Mouse (Mus musculus): ENCODE results near the gene Rnf24. TPM values are rescaled to one million over a fixed set of nuclear protein-coding genes. Genes with fewer than 3 reads are reported as not detected.

Rnf24 gene
- polyA plus RNA-seq, 1 experiment from 2014 or later: 1.1 TPM

DNA sequence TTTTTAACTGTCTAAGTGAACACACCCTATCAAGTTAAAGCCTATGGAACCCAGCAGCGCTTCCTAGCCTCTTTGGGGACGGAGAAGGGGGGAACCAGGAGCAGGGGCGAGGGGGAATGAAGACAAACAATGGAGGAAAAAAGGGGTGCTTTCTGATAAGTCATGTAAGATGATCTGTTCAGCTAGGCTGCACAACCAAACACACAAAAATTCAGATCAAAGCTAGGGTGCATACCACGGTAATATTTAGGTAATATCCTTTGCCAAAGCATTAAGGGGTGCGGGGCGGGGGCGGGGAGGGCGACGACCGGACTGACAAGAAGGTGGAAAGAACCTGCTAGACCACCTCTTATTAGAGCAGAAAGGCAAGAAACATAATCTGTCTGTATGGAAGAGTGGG lies 1.2 kb downstream of the Rnf24 start:
- WGBS: 29% methylated on average over 10 of the region's 10 CpGs
- 0 out of 2 replicates have a peak overlapping the region, but pooled peaks have one; percentile 79 for H3K9ac ChIP-seq (ENCODE audit: low read depth, low read length)
- ATAC-seq: no peak

DNA sequence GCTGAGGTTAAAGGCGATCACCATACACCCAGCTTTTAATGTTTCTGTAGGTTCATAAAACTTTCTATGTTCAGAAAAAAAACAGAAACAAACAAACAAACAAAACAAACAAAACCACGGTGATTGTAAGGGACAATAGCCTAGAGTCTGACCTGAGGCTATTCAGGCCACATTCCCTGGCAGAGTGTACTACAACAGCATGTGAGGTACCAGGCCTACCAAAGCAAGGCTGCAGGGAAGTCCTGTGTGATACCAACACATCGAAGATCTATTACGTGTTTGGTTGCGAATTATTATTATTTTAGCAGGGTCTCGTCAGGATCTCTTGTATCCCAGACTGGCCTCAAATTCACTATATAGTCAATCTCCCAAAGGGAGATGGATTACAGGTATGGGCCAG lies 2.4 kb downstream of the Rnf24 start:
- Histone ChIP-seq H3K36me3 (ENCODE audit: control insufficient read depth, insufficient read depth) (no peaks in the 10 kb centered on the region), H3K4me3 (ENCODE audit: low read depth, low read length) (no peak overlapping the region), H3K9me3 (ENCODE audit: control insufficient read depth) (no peaks in the 10 kb centered on the region), H3K27ac (ENCODE audit: low read depth, low read length) (no peak overlapping the region), H3K27me3 (replicated peaks; ENCODE audit: control insufficient read depth, insufficient read depth, low read length) (no peaks in the 10 kb centered on the region), H3K4me1 (replicated peaks; ENCODE audit: control insufficient read depth, insufficient read depth, low read length) (peaks cover 3% of the 10 kb centered on the region; the same call in 1 of the 2 replicates), H3K9ac (ENCODE audit: low read depth, low read length) (no peak overlapping the region), H3K4me2 (replicated peaks; ENCODE audit: low read depth) (no peak overlapping the region)
- TF ChIP-seq CTCF (IDR thresholded peaks at IDR 0.05; ENCODE audit: low read depth): no peak
- WGBS: 84% methylated on average over 6 of the region's 6 CpGs
- ATAC-seq: no peak

More for the DNA sequence above, 1.2 kb downstream of the Rnf24 start:
- Histone ChIP-seq H3K27me3 (replicated peaks; ENCODE audit: control insufficient read depth, insufficient read depth, low read length) (no peaks in the 10 kb centered on the region), H3K4me1 (replicated peaks; ENCODE audit: control insufficient read depth, insufficient read depth, low read length) (peaks cover 3% of the 10 kb centered on the region; the same call in 1 of the 2 replicates), H3K4me3 (ENCODE audit: low read depth, low read length) (peak overlapping the region; percentile 73), H3K27ac (ENCODE audit: low read depth, low read length) (no peak overlapping the region), H3K4me2 (replicated peaks; ENCODE audit: low read depth) (peak overlapping the region; percentile 94), H3K9me3 (ENCODE audit: control insufficient read depth) (no peaks in the 10 kb centered on the region), H3K36me3 (ENCODE audit: control insufficient read depth, insufficient read depth) (no peaks in the 10 kb centered on the region)
- TF ChIP-seq CTCF (IDR thresholded peaks at IDR 0.05; ENCODE audit: low read depth): no peak

- WGBS: 39% methylated on average over 3 of the region's 3 CpGs
- TF ChIP-seq CTCF (IDR thresholded peaks at IDR 0.05; ENCODE audit: low read depth): no peak
- Histone ChIP-seq H3K9me3 (ENCODE audit: control insufficient read depth) (no peaks in the 10 kb centered on the region), H3K27ac (ENCODE audit: low read depth, low read length) (no peak overlapping the region), H3K36me3 (ENCODE audit: control insufficient read depth, insufficient read depth) (no peaks in the 10 kb centered on the region), H3K4me3 (ENCODE audit: low read depth, low read length) (no peak overlapping the region), H3K4me2 (replicated peaks; ENCODE audit: low read depth) (no peak overlapping the region), H3K4me1 (replicated peaks; ENCODE audit: control insufficient read depth, insufficient read depth, low read length) (no peaks in the 10 kb centered on the region), H3K9ac (ENCODE audit: low read depth, low read length) (no peak overlapping the region), H3K27me3 (replicated peaks; ENCODE audit: control insufficient read depth, insufficient read depth, low read length) (no peaks in the 10 kb centered on the region)
- no peak for ATAC-seq
Observed at GRCm38 (mm10) chr2:131345556-131345955, 7.1 kb downstream of the Rnf24 start.

GRCm38 (mm10) chr2:131344449-131344848 lies 8.2 kb downstream of the Rnf24 start:
- Histone ChIP-seq H3K4me1 (replicated peaks; ENCODE audit: control insufficient read depth, insufficient read depth, low read length) (no peaks in the 10 kb centered on the region), H3K27ac (ENCODE audit: low read depth, low read length) (no peak overlapping the region), H3K9me3 (ENCODE audit: control insufficient read depth) (no peaks in the 10 kb centered on the region), H3K27me3 (replicated peaks; ENCODE audit: control insufficient read depth, insufficient read depth, low read length) (no peaks in the 10 kb centered on the region), H3K36me3 (ENCODE audit: control insufficient read depth, insufficient read depth) (no peaks in the 10 kb centered on the region), H3K4me2 (replicated peaks; ENCODE audit: low read depth) (no peak overlapping the region), H3K4me3 (ENCODE audit: low read depth, low read length) (no peak overlapping the region), H3K9ac (ENCODE audit: low read depth, low read length) (no peak overlapping the region)
- ATAC-seq: no peak
- TF ChIP-seq CTCF (IDR thresholded peaks at IDR 0.05; ENCODE audit: low read depth): no peak
- WGBS: 88% methylated on average over 3 of the region's 3 CpGs

DNA sequence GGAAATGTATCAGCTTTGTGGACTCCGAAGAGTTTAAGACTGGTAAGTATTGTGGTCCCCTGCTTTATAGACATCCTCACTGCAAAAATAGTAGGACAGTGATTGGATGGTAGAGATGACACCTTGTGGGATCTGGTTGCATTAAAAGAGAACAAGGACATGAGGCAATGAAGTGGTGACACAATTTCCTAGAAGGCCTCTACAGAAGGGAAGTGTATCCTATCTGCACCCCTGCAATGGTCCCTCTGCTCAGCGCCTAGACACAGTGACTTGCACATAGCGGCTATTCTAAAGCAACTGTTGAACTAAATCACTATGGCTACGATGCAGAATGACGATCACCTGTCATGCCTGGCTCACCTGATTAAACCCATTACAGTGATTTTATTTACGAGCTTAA lies 15.1 kb downstream of the Rnf24 start:
- Histone ChIP-seq H3K9me3 (ENCODE audit: control insufficient read depth) (no peaks in the 10 kb centered on the region), H3K36me3 (ENCODE audit: control insufficient read depth, insufficient read depth) (no peaks in the 10 kb centered on the region), H3K9ac (ENCODE audit: low read depth, low read length) (no peak overlapping the region), H3K4me3 (ENCODE audit: low read depth, low read length) (no peak overlapping the region), H3K4me2 (replicated peaks; ENCODE audit: low read depth) (no peak overlapping the region), H3K27me3 (replicated peaks; ENCODE audit: control insufficient read depth, insufficient read depth, low read length) (no peaks in the 10 kb centered on the region), H3K4me1 (replicated peaks; ENCODE audit: control insufficient read depth, insufficient read depth, low read length) (no peaks in the 10 kb centered on the region), H3K27ac (ENCODE audit: low read depth, low read length) (no peak overlapping the region)
- no peak for TF ChIP-seq CTCF (IDR thresholded peaks at IDR 0.05; ENCODE audit: low read depth)
- ATAC-seq: no peak
- WGBS: 74% methylated on average over 6 of the region's 6 CpGs

DNA sequence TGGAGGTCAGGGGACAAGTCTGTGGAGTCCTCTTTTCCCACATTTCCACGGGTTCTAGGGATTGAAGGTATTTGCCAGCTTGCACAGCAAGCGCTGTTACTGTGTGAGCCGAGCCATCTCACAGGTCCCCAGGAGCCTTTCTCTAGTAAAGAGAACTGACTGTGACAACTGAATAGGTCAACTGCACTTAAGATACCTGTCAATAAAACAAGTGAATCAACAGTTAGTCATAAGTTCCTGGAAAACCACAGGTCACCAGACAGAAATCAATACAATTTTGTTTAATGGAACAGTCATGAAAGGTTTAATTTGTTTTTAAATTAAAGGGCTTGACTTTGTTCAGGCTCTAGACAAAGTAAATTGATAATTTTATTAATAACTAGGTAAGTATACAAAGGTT lies 22.1 kb downstream of the Rnf24 start:
- TF ChIP-seq CTCF (IDR thresholded peaks at IDR 0.05; ENCODE audit: low read depth): no peak
- Histone ChIP-seq H3K27ac (ENCODE audit: low read depth, low read length) (no peak overlapping the region), H3K4me3 (ENCODE audit: low read depth, low read length) (no peak overlapping the region), H3K9me3 (ENCODE audit: control insufficient read depth) (no peaks in the 10 kb centered on the region), H3K4me2 (replicated peaks; ENCODE audit: low read depth) (no peak overlapping the region), H3K9ac (ENCODE audit: low read depth, low read length) (no peak overlapping the region), H3K4me1 (replicated peaks; ENCODE audit: control insufficient read depth, insufficient read depth, low read length) (no peaks in the 10 kb centered on the region), H3K36me3 (ENCODE audit: control insufficient read depth, insufficient read depth) (no peaks in the 10 kb centered on the region), H3K27me3 (replicated peaks; ENCODE audit: control insufficient read depth, insufficient read depth, low read length) (no peaks in the 10 kb centered on the region)
- 78% methylated on average over 3 of the region's 3 CpGs for WGBS
- ATAC-seq: no peak

DNA sequence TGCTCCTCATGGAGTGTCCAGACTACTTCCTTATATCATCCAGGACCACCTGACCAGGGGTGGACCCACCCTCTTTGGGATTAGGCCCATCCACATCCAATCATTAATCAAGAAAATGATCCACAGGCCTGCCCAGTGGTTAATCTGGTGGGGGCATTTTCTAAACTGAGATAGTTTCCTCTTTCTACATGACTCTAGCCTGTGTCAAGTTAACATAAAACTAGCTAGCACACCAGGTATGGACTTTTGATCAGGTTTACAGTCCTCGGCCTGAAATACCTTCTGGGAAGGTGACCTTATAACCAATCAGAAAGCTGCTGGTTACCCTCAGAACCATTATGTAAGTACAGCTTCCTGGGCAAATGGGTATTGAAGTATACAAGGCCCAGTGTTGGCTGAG lies 23.7 kb downstream of the Rnf24 start:
- Histone ChIP-seq H3K27me3 (replicated peaks; ENCODE audit: control insufficient read depth, insufficient read depth, low read length) (no peaks in the 10 kb centered on the region), H3K9me3 (ENCODE audit: control insufficient read depth) (no peaks in the 10 kb centered on the region), H3K9ac (ENCODE audit: low read depth, low read length) (no peak overlapping the region), H3K36me3 (ENCODE audit: control insufficient read depth, insufficient read depth) (no peaks in the 10 kb centered on the region), H3K4me1 (replicated peaks; ENCODE audit: control insufficient read depth, insufficient read depth, low read length) (no peaks in the 10 kb centered on the region), H3K27ac (ENCODE audit: low read depth, low read length) (no peak overlapping the region), H3K4me2 (replicated peaks; ENCODE audit: low read depth) (no peak overlapping the region), H3K4me3 (ENCODE audit: low read depth, low read length) (no peak overlapping the region)
- 82% methylated on average over 1 of the region's 1 CpGs for whole genome bisulfite sequencing
- ATAC-seq: no peak
- no peak for TF ChIP-seq CTCF (IDR thresholded peaks at IDR 0.05; ENCODE audit: low read depth)
